Mouse (Mus musculus) CD4-positive, CD25-positive, alpha-beta regulatory T cell, adult 4 months (primary cell): ENCODE data around the gene Pnldc1. TPM values are rescaled to one million over a fixed set of nuclear protein-coding genes. Genes with fewer than 3 reads are reported as not detected.

ENCODE experiments used
- ATAC-seq: one replicate; pipeline ENCODE4 v1.8.0; 2017
- polyA plus RNA-seq, 2 experiments: library from polyadenylated mRNA; unstranded; fragments of 100-300 nt; shearing (Covaris generic); gene quantifications; one replicate each; pipeline ENCODE4 v1.2.1; 2017

Pnldc1 gene
- polyA plus RNA-seq, 2 experiments from 2014 or later, result 0.55 to 1.3 TPM

GRCm38 (mm10) chr17:12854386-12854785, 55.6 kb downstream of the Pnldc1 start:
- ATAC-seq, result no peak

DNA sequence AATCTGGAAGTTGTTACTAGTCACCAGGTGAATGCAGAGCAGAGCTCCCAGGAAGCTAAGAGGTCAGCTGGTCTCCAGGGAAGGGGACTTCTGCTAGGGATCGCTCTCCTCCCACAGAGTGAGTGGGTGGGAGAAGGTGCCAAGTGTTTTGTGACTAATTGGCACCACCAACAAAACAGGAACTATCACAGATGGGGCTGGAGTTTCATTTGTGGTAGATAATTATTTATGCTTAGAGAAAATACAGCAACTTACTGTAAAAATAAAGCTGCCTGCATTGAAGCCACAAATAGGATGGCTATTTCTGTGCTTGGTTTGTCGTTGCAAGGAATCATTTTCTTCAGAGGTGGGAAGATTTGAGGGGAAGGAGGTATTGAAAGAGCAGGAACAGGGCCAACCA, 56.2 kb downstream of the Pnldc1 start:
- ATAC-seq, result no peak

- no peak for ATAC-seq
Observed at GRCm38 (mm10) chr17:12851689-12852088, 58.3 kb downstream of the Pnldc1 start.

DNA sequence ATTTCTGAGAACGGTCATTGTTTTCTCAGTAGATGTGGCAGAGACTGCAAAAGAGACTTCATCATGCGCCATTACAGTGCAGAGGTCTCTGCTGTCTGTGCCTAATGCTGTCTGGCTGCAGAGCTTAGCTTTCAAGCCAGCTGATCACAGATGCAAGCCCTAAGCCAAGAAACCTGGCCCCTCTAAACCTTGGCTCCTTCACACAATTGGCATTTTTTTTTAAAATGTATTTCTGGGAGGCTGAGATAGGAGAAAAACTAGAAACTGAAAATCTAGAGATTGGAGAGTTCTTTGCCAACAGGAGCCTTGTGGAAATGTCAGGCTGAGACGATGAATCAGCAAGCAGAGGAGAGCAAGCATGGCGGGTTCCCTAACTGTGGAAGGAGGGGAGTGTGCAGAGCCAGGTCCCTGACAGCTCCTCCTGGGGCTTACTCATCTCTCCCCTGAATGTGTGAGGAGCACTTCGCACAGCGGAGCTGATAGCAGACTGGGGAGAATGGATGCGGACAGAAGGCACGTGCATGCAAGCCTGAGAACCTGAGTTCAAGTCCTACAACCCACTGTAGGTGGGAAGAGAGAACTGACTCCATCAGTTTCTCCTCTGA, 60.1 kb downstream of the Pnldc1 start:
- no peak for ATAC-seq

GRCm38 (mm10) chr17:12847736-12848135, 62.3 kb downstream of the Pnldc1 start:
- ATAC-seq, result no peak

- no peak for ATAC-seq
Observed at GRCm38 (mm10) chr17:12846474-12846873, 63.6 kb downstream of the Pnldc1 start.

DNA sequence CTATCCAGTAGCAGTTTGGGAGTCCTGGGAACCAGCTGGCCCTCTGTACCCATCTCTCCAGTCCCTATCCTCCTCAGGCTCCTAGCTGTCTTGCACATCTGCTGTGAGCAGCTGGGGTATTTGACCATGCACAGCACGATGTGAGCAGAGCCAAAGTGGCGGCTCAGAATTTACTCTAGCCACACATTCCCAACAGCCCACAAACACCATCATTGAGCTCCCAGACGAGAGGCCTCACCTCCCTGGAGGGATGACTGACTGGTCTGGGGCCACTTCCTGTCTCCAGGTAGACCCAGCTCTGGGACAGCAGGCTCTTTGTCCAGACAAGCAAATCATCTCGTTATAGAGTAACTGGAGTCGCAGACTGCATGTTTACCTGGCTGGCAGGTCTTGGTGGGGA, 64.2 kb downstream of the Pnldc1 start:
- no peak for ATAC-seq

DNA sequence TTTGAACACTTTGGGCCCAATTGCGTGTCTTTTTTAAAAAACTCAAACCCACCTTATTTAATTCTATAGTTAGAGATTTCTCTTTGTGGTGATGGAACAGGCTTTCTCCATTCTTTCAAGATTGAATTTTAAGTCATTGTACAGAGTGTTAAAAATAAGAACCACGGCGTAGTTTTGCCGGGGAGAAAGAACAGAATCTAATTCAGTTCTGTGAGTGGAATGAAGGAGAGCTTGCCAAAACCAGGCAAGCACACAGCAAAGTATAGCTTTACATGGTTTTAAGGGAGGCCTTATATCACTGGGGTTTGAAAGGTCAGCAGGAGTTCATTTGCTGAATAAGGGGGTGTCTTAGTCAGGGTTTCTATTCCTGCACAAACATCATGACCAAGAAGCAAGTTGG, 65.5 kb downstream of the Pnldc1 start:
- no peak for ATAC-seq

DNA sequence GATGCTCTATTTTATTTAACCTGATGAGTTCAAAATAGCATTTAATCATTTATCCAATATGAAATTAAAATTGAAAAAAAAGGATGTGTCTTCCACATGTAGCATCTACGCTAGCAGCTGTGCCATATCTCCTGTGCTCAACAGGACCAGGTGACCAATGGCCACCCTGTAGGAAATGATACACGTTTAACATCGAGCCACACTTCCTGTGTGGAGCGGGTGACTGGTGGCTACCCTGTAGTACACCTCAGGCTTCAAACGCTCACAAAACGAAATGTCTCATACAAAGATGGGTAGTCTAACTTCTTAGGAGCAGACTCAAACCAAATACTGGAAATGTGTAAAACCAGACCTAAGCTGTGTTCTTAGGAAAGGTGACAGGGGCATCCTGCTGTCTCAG, 66.2 kb downstream of the Pnldc1 start:
- no peak for ATAC-seq

DNA sequence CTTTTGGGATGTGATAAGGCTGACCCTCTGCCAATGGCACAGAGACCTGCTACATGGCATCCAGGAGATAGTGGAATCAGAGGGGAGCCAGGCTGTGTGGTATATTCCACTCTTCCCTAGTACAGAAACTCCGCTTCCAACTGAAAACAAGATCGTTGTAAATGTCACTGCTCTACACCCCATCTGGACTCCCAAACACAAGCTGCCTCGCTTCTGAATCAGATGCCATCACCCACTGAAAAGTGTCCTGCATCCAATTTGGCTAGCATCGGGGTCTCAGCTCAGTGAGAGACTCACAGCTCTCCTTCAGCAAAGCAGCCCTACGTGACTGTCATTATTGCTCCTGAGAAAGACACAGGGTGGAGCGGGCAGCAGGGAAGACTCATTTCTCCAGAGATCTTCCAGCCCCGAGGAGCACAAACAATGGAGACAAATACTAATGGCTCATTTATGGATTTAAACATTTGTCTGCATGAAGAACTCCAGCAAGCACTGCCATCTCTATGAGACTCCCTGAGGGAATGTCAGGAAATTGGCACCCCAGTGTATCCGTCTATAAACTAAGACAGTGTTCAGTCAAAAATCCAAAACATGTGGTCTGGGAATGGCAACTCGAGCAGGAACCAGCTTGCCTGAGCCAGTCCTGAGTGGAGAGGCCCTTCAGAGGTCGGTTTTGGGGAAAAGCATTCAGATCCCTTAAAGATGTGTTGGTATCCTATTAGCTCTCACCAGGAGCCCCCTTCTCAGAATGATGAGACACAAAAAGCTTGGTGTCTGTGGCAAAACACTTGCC, 70.4 kb downstream of the Pnldc1 start:
- ATAC-seq, result no peak

Other genes starting within 250 kb of the Pnldc1 start
- not detected for gene Slc22a1, start 234.4 kb downstream of the Pnldc1 start, polyA plus RNA-seq
- 10 to 100 TPM; 45.2 to 46.1 TPM for gene Igf2r, start 140.6 kb downstream of the Pnldc1 start, polyA plus RNA-seq
- gene Mas1, start 42.1 kb downstream of the Pnldc1 start, polyA plus RNA-seq, result under 1 TPM in 1 of 2 experiments, not detected in 1; 0.62 TPM
- not detected for gene Mrgprh, start 34.2 kb downstream of the Pnldc1 start, polyA plus RNA-seq
- 100 to 1,000 TPM; 221 to 225 TPM for gene Tcp1, start 5.5 kb upstream of the Pnldc1 start, polyA plus RNA-seq
- 100 to 1,000 TPM; 187 to 190 TPM for gene Mrpl18, start 6.1 kb upstream of the Pnldc1 start, polyA plus RNA-seq
- gene Acat3, start 30.4 kb upstream of the Pnldc1 start, polyA plus RNA-seq, result under 1 TPM in 1 of 2 experiments, not detected in 1; 0.52 TPM
- 10 to 100 TPM; 53.6 to 68.3 TPM for gene Acat2, start 50.5 kb upstream of the Pnldc1 start, polyA plus RNA-seq
- gene Wtap, start 83.9 kb upstream of the Pnldc1 start, polyA plus RNA-seq, result 100 to 1,000 TPM in 1 of 2 experiments, 10 to 100 TPM in 1; 97.3 to 149 TPM
- 10 to 100 TPM; 50.5 to 67.6 TPM for gene Sod2, start 96.6 kb upstream of the Pnldc1 start, polyA plus RNA-seq
- gene Gpr31b, start 142.1 kb upstream of the Pnldc1 start, polyA plus RNA-seq, result not detected
- not detected for gene Tcp10b, start 150.9 kb upstream of the Pnldc1 start, polyA plus RNA-seq
- not detected for gene Unc93a, start 221.6 kb upstream of the Pnldc1 start, polyA plus RNA-seq